Mouse (Mus musculus) megakaryocyte, adult 5-6 weeks (primary cell): ENCODE data around the gene Ralgps1. TPM values are rescaled to one million over a fixed set of nuclear protein-coding genes. Genes with fewer than 3 reads are reported as not detected.
"Not testable (repeated sequence)": the region's sequence is repeated elsewhere in the genome, so short reads cannot be mapped to it uniquely, and the experiment has no call there.

Experiments
- ATAC-seq: 2 replicates; pipeline ENCODE4 v1.8.0; 2016; ENCODE audit warnings: mild to moderate bottlenecking, inconsistent platforms; ENCODE audit not compliant: poor library complexity, severe bottlenecking
- total RNA-seq, 2 experiments: library from RNA; stranded (forward) in 1 of 2; stranded (reverse) in 1 of 2; fragments of 153-499, 151-499 nt in 1 of 2; fragments of 221-1000, 200-1000 nt in 1 of 2; gene quantifications; 2 replicates each; pipeline versions ENCODE4 v1.2.3 to v1.2.4; 2015 to 2017

The Ralgps1 gene
- total RNA-seq, 2 experiments from 2014 or later, result 2.0 to 6.2 TPM

DNA sequence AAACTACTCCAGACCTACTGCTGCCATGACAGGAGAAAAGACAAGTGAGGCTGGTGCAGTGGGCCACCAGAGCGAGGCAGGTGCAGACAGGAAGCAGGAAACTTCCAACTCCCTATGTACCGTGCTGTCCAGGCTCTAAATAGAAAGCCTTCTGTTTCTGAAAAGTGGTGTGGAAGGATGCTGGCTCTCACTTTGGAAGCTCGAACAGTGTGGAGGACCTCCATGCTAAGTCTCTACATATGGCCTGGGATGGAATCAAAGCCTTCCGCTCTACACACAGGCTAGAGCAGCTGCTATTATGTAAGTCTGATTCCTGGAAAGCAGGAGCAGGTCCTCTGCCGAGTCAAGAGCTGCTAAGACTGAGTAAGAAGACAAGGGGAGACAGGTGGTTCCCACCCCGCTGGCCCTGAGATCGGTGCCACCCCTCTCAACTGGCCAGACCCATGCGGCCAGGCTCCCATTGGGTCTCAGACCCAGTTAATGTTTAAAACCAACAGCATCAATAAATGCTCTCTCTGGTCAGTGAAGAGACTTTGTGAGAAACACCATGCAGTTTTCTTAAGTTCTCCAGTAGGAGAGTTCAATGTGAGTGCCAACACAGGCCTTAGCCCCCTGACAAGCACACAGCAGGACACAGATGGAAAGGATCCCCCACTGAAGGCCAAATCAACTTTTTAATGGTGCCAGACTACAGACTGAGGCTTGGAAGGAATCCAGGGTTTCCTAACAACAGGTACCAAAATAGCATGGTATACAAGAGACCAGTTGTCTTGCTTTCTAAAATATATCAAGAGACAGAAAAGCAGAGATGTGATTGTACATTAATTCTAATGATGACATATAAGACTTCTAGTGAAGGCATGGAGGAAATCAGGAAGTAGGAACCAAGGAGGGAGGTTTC is 280.4 kb downstream of the Ralgps1 start:
- ATAC-seq, result no peak

DNA sequence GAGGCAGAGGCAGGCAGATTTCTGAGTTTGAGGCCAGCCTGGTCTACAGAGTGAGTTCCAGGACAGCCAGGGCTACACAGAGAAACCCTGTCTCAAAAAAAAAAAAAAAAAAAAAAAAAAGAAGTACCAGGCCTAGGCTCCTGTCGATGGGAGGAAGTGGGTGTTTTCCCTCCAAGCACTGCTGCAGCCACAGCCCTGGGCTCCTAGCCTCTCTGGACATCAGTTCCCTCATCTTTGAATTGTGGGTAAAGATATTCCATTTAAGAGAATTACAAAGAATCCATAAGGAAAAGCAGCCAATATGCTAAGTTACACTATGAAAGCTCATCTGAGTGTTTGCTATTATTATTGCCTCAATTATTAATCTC is 281.3 kb downstream of the Ralgps1 start:
- ATAC-seq, result not testable (repeated sequence)

DNA sequence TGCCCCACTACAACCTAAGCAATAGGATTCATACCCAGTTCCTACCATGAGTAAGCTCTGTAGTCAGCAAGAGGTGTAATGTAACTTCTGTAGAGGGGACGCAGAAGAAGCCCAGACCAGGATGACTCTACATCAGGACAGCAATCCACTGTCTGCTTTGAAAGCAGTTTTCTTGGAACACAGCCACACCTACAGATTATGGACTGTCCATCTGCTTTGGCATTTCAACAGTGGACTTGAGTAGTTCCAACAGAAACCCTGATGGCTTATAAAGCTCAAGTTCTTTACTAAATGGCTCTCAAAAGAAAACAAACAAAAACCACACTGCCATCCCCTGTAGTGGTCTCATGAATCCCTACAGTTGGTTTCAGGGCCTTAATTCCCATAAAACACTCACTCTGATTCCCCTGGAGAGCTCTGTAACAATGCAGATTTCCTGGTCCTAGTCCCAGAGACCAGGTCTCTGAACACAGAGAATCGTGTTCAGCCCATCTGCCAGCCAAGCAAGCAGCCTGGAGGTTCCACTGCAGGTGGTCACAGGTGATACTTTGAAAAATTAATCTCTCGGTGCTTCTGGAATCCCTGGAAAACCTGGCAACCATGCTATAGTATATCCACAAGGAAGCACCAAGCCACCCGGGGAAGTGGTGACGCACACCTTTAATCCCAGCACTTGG is 281.8 kb downstream of the Ralgps1 start:
- no peak for ATAC-seq

DNA sequence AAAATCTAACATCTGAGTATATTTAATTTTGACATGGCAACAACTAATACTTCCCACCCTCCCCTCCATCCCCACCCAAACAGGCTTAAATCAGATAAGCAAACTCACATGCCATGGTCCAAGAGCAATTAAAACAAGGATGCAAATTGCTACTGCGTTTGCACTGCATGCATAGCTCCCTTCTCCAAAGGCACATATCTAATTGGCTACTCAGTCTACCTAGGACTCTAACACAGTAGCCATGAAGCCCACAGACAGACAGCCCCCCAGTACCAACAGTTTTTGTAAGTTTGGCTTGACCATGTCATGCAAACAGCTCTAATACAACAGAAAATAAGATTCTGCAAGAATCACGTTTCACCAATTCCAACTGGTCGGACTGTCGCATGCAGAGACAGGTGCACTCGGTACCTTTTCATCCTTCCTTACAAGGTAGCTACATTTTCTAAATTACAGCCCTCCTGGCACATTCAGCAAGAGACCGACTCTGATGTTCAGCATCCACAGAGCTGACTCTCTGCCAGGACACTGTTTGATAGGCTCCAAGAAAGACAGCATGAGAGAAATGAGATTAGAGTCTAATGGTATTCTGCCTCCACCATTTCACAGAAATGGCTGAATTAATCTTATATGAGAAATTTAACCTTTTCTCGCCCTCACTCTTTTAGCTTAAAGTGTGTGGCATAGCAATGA is 284.5 kb downstream of the Ralgps1 start:
- no peak for ATAC-seq

DNA sequence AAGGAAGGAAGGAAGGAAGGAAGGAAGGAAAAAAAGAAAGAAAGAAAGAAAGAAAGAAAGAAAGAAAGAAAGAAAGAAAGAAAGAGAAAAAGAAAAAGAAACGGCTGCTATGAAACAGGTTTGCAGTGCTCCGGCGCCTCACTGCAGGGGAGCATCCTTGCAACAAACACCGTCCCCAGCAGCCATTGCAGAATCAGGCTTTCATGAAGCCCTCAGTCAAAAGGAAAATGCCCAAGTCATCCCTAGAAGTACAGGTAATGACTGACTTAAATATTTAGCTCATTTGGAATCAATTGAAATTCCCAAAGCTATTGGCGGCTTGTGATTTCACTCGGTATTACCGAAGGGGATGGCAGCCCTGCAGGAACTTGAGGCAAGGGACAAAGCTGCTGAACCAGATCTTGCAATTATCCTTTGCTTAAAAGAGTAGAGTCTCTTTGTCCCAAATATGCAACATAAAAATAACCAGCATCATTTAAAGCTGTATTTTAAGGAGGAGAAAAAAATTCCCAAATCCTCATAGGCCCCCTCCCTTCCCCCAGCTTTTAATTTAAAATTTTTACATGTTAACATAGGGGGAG is 285.2 kb downstream of the Ralgps1 start:
- ATAC-seq, result no peak

DNA sequence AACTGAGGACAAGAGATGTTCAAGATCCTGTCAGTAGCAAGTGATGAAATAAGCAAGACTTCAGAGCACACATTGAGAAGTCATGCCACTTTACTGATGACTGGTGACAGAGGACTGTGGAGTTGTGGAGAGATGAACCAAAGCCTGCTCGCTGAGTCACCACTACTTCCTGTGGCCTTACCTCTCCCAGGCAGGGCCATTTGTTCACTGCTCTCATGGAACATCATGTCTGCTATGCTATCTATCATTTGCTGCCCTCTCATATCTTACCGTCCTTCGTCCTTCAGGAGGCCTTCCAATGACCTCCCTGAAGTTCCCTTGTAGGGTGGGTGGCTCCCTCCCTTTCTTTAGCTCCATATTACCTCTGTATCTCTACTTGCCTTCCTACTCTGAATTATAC is 287.1 kb downstream of the Ralgps1 start:
- ATAC-seq, result no peak

Other genes with a start within 250 kb of the Ralgps1 start
- gene Garnl3, start 239.8 kb downstream of the Ralgps1 start, total RNA-seq (2015), result 0.20 and 0.82 TPM in 2 replicates
- gene Garnl3, start 239.8 kb downstream of the Ralgps1 start, total RNA-seq (2017), result 2.7 and 5.7 TPM in 2 replicates
- gene Angptl2, start 155.4 kb downstream of the Ralgps1 start, total RNA-seq (2015), result 4.2 and 5.0 TPM in 2 replicates
- gene Angptl2, start 155.4 kb downstream of the Ralgps1 start, total RNA-seq (2017), result 9.8 and 11.4 TPM in 2 replicates
- gene Zbtb34, start 59.8 kb upstream of the Ralgps1 start, total RNA-seq (2015), result 21.1 and 23.7 TPM in 2 replicates
- gene Zbtb34, start 59.8 kb upstream of the Ralgps1 start, total RNA-seq (2017), result 8.1 and 8.9 TPM in 2 replicates
- gene Zbtb43, start 97.1 kb upstream of the Ralgps1 start, total RNA-seq (2015), result 8.7 and 13.7 TPM in 2 replicates
- gene Zbtb43, start 97.1 kb upstream of the Ralgps1 start, total RNA-seq (2017), result 14.7 and 14.8 TPM in 2 replicates